Mouse (Mus musculus) heart, embryonic 14.5 days (tissue): ENCODE data around the gene Gm9821. TPM values are rescaled to one million over a fixed set of nuclear protein-coding genes. Genes with fewer than 3 reads are reported as not detected.
A peak's percentile ranks its signal among the peaks of the same experiment; 100 is the strongest.

Source experiments
- ATAC-seq: fragments of 200-750 bp; cut with Nextera tagmentation; 2 replicates; pipeline ENCODE4 v1.8.0; 2017; ENCODE audit warnings: low read depth, moderate TSS enrichment; ENCODE audit not compliant: insufficient number of reproducible peaks, insufficient read depth, low FRiP score
- H3K27ac ChIP-seq, 2 experiments: fragments of 200-500 bp in 1 of 2; fragments of 300-500 bp in 1 of 2; sonication (generic) in 1 of 2; replicated peaks in 1 of 2; 2 replicates each; pipeline ENCODE4 v1.5.1; 2012 to 2014; ENCODE audit warnings: low read depth in 2 of 2, low read length in 2 of 2, control low read depth in 1 of 2, mild to moderate bottlenecking in 1 of 2, mixed read lengths in 1 of 2; ENCODE audit not compliant: control insufficient read depth in 1 of 2, insufficient read depth in 1 of 2
- H3K27me3 ChIP-seq: fragments of 300-500 bp; sonication (generic); 2 replicates; pipeline ENCODE4 v1.6.1; 2014; ENCODE audit warnings: mild to moderate bottlenecking, low read length, control low read depth; ENCODE audit not compliant: control insufficient read depth, insufficient read depth
- H3K36me3 ChIP-seq: fragments of 300-500 bp; sonication (generic); 2 replicates; pipeline ENCODE4 v1.6.1; 2014; ENCODE audit warnings: mild to moderate bottlenecking, control low read depth, low read length, mixed read lengths; ENCODE audit not compliant: control insufficient read depth, insufficient read depth
- H3K4me1 ChIP-seq, 2 experiments: fragments of 200-500 bp in 1 of 2; fragments of 300-500 bp in 1 of 2; sonication (generic) in 1 of 2; 2 replicates each; pipeline ENCODE4 v1.6.1; 2012 to 2014; ENCODE audit warnings: low read length in 2 of 2, control low read depth in 1 of 2, mixed read lengths in 1 of 2; ENCODE audit not compliant: control insufficient read depth in 2 of 2, insufficient read depth in 2 of 2
- H3K4me2 ChIP-seq: fragments of 300-500 bp; sonication (generic); 2 replicates; pipeline ENCODE4 v1.6.1; 2014; ENCODE audit warnings: mild to moderate bottlenecking, low read length
- H3K4me3 ChIP-seq, 2 experiments: fragments of 200-500 bp in 1 of 2; fragments of 300-500 bp in 1 of 2; sonication (generic) in 1 of 2; 2 replicates each; pipeline ENCODE4 v1.5.1; 2012 to 2014; ENCODE audit warnings: low read length in 2 of 2, mild to moderate bottlenecking in 2 of 2, control low read depth in 1 of 2, low read depth in 1 of 2, moderate library complexity in 1 of 2; ENCODE audit not compliant: control insufficient read depth in 1 of 2, insufficient read depth in 1 of 2
- H3K9ac ChIP-seq: fragments of 300-500 bp; sonication (generic); 2 replicates; pipeline ENCODE4 v1.6.1; 2014; ENCODE audit warnings: mild to moderate bottlenecking, low read length
- H3K9me3 ChIP-seq: fragments of 300-500 bp; sonication (generic); 2 replicates; pipeline ENCODE4 v1.6.1; 2016; ENCODE audit warnings: low read length, control low read depth; ENCODE audit not compliant: control insufficient read depth
- WGBS: fragments of 180-500 bp; shearing (Covaris S2); extraction: QIAGEN DNeasy Blood & Tissue Kit; methylation state at CpG from one replicate; pipeline ENCODE4 v1.1.7; 2014; 5-methylcytosine and 5-hydroxymethylcytosine counted together
- polyA plus RNA-seq: library from polyadenylated mRNA; unstranded; fragments of >200 nt; fragmentation: Nextera tagmentation; extraction: Ambion mirVana; gene quantifications from 2 replicates; pipeline ENCODE4 v1.2.1, GENCODE M21; 2014

The Gm9821 gene
- polyA plus RNA-seq, 1 experiment from 2014 or later: 2.8 TPM

GRCm38 (mm10) chr2:91975581-91976541, 30.4 kb downstream of the Gm9821 start, which contains the start of gene Dgkz:
Gene Dgkz (minus strand): TSS chr2:91975864.
- peak within 1 kb of the TSS; percentile 61 for H3K9ac ChIP-seq
- WGBS: 2% methylated on average over 79 of the region's 79 CpGs
- peak within 1 kb of the TSS; percentile 87 for H3K4me2 ChIP-seq
- H3K4me3 ChIP-seq: peak within 1 kb of the TSS; percentile 42 to 49
- H3K36me3 ChIP-seq: no peaks in the 10 kb centered on the region
- H3K9me3 ChIP-seq: no peaks in the 10 kb centered on the region
- peaks cover 33 to 53% of the 10 kb centered on the region in 2 experiments for H3K4me1 ChIP-seq
- ATAC-seq: 0 out of 2 replicates have a peak, but pooled peaks have one; percentile 7
- H3K27ac ChIP-seq: no peak within 1 kb of the TSS
- H3K27me3 ChIP-seq: peaks cover 29% of the 10 kb centered on the region

GRCm38 (mm10) chr2:91977960-91978359, 32.5 kb downstream of the Gm9821 start:
- H3K4me3 ChIP-seq: no peak overlapping the region
- peak overlapping the region; percentile 42 to 55; a peak in 3 of 4 replicates for H3K27ac ChIP-seq
- peaks cover 29% of the 10 kb centered on the region for H3K27me3 ChIP-seq
- H3K9ac ChIP-seq: no peak overlapping the region
- no peaks in the 10 kb centered on the region for H3K36me3 ChIP-seq
- H3K4me2 ChIP-seq: no peak overlapping the region
- peaks cover 16 to 35% of the 10 kb centered on the region in 2 experiments for H3K4me1 ChIP-seq
- no peak for ATAC-seq
- 60% methylated on average over 4 of the region's 4 CpGs for WGBS
- no peaks in the 10 kb centered on the region for H3K9me3 ChIP-seq

GRCm38 (mm10) chr2:91978547-91978946, 33.0 kb downstream of the Gm9821 start:
- WGBS: 14% methylated on average over 2 of the region's 2 CpGs
- Histone ChIP-seq H3K4me2 (no peak overlapping the region), H3K36me3 (no peaks in the 10 kb centered on the region), H3K9me3 (no peaks in the 10 kb centered on the region), H3K4me3 (no peak overlapping the region), H3K4me1 (peaks cover 16 to 35% of the 10 kb centered on the region in 2 experiments), H3K27ac (peak overlapping the region; percentile 42 to 55), H3K9ac (no peak overlapping the region), H3K27me3 (peaks cover 29% of the 10 kb centered on the region)
- no peak for ATAC-seq

- no peak overlapping the region for H3K9ac ChIP-seq
- ATAC-seq: no peak
- WGBS: 36% methylated on average over 4 of the region's 4 CpGs
- H3K4me2 ChIP-seq: no peak overlapping the region
- H3K27ac ChIP-seq: no peak overlapping the region
- H3K36me3 ChIP-seq: no peaks in the 10 kb centered on the region
- H3K4me1 ChIP-seq: peaks cover 24 to 43% of the 10 kb centered on the region in 2 experiments
- no peak overlapping the region for H3K4me3 ChIP-seq
- no peaks in the 10 kb centered on the region for H3K9me3 ChIP-seq
- H3K27me3 ChIP-seq: peaks cover 19% of the 10 kb centered on the region
These were observed 34.7 kb downstream of the Gm9821 start for GRCm38 (mm10) chr2:91980245-91980644.

- Histone ChIP-seq H3K4me2 (no peak overlapping the region), H3K9me3 (no peaks in the 10 kb centered on the region), H3K4me3 (no peak overlapping the region), H3K27me3 (peaks cover 13% of the 10 kb centered on the region), H3K36me3 (no peaks in the 10 kb centered on the region), H3K9ac (no peak overlapping the region), H3K27ac (no peak overlapping the region), H3K4me1 (peaks cover 21 to 38% of the 10 kb centered on the region in 2 experiments)
- no peak for ATAC-seq
- 53% methylated on average over 5 of the region's 5 CpGs for WGBS
These were observed 35.3 kb downstream of the Gm9821 start for GRCm38 (mm10) chr2:91980830-91981229.

- Histone ChIP-seq H3K9me3 (no peaks in the 10 kb centered on the region), H3K9ac (peak overlapping the region; percentile 67), H3K36me3 (0 out of 2 replicates have a peak, but pooled peaks cover 1% of the 10 kb centered on the region), H3K27me3 (no peaks in the 10 kb centered on the region), H3K27ac (peak overlapping the region; percentile 53 to 70), H3K4me3 (peak overlapping the region; percentile 6; a peak in 1 of 4 replicates), H3K4me1 (peaks cover 9 to 21% of the 10 kb centered on the region in 2 experiments), H3K4me2 (peak overlapping the region; percentile 62)
- ATAC-seq: peak; percentile 87
- 3% methylated on average over 10 of the region's 13 CpGs for WGBS
These were observed 38.9 kb downstream of the Gm9821 start for GRCm38 (mm10) chr2:91984439-91984838.

- peak overlapping the region; percentile 70 to 75 for H3K27ac ChIP-seq
- ATAC-seq: no peak
- H3K27me3 ChIP-seq: no peaks in the 10 kb centered on the region
- no peak overlapping the region for H3K4me3 ChIP-seq
- 0 out of 2 replicates have a peak, but pooled peaks cover 2% of the 10 kb centered on the region for H3K9me3 ChIP-seq
- peaks cover 9 to 20% of the 10 kb centered on the region in 2 experiments for H3K4me1 ChIP-seq
- WGBS: 45% methylated on average over 9 of the region's 9 CpGs
- H3K4me2 ChIP-seq: peak overlapping the region; percentile 62
- H3K9ac ChIP-seq: no peak overlapping the region
- 0 out of 2 replicates have a peak, but pooled peaks cover 6% of the 10 kb centered on the region for H3K36me3 ChIP-seq
These were observed 39.5 kb downstream of the Gm9821 start for GRCm38 (mm10) chr2:91984906-91985525.
